Mouse (Mus musculus): ENCODE data around the gene Map3k9. TPM values are rescaled to one million over a fixed set of nuclear protein-coding genes. Genes with fewer than 3 reads are reported as not detected.

The Map3k9 gene
- total and polyA plus RNA-seq, 3 experiments: 0.81 to 4.2 (median 1.3) TPM

DNA sequence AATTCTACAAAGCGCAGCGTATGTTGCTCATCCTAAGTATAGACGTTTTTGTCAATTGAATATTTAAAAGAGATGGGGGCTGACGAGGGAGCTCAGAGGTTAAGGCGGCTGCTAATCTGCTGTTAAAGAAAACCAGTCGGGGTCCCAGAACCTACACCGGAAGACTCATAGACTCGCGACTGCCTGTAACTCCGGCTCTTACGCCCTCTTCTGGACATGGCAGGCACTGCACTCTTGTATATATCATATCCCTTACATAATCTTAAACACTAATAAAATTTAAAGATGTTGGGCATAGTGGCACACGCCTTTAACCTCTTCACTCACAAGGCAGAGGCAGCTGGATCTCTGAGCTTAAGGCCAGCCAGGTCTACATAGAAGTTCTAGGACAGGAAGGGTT lies 6.3 kb upstream of the Map3k9 start:
- DNase-seq: no peak

DNA sequence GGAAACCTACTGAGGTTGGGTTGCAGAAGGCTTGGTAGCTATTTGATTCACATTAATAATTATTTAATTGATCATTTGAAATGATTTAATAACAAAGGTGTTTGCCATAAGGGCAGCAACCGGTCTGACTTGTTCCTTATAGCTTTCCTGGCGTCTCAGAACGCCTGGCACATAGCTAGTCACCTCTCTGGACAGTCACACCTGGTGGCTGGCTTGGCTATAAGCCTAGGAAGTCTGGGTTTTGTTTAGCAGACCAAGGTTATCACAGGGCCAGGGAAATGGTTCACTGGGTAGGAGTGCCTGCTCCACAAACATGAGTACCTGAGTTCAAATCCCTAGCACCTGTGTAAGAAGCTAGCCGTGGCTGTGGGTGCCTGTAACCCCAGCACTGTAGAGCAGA lies 2.3 kb upstream of the Map3k9 start:
- DNase-seq: no peak

DNA sequence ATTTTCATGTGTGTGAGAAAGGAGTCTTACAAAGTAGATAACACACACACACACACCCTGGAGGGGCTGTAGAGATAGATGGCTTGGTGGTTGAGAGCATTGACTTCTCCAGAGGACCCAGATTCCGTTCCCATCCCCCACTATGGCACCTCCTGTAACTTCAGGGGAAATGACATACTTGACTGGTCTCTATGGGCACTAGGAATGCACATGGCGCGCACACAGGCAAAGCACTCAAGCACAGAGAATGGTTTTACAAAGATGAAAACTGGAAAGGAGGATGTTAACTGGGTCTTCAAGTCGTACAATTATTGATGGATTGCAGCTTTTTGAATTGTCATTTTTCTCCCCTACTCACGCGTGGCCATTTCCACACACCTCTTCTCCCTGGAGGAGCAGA lies 1.6 kb upstream of the Map3k9 start:
- no peak for DNase-seq

DNA sequence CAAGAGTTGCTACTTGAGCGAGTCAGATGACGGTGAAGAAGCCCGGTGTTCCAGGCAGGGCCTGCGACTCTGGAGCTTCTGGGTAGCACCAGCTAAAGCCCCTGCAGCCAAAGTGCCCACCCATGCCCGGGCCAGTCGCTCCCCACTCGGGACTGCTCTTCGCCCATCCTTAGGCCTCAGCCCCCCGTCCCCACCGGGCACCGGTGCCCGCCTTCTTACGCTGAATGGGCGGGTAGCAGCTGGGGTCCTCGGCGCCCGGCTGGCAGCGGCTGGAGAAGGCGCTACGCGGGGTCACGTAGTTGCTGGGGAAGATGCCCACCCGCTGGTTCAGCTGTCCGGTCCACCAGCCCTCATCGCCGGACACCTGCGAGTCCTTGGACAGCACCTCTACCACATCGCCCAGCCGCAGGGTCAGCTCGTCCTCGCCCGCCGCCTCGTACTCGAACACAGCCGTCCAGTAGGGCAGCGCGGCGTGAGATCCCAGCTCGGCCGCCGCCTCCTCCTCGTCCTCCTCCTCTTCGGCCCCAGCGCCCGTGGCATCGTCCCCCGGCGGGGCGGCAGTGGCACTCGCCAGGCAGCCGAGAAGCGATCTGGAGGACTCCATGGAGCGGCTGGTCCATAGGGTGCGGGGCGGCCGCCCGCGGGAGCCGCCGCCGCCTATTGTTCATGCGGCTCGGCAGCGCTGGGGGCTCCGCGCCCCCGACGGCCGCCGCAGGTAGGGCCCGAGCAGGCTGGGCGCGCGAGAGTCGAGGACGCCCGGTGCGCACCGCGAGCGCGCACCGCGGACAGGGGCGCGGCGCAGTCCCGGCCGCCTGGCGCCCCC lies 493 bp downstream of the Map3k9 start:
- DNase-seq: peak; percentile 44

DNA sequence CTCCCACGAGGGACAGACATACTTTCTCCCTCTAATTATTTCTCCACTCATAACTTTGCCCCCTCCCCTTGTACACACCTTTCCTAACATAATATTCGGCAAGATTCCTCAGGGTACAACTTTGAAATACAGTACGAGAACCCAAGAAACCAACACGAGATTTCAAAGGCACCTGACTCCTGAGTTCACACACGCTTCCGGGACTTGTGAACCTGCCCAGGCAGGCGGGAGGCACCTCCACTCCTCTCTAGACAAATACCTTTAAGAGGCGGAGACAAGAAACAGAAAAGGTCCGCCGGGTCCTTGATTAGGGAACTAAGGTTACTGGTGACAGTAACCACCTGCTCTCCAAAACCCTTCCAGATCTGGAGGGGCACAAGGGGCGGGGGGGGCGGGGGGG lies 1.1 kb downstream of the Map3k9 start:
- DNase-seq: no peak

DNA sequence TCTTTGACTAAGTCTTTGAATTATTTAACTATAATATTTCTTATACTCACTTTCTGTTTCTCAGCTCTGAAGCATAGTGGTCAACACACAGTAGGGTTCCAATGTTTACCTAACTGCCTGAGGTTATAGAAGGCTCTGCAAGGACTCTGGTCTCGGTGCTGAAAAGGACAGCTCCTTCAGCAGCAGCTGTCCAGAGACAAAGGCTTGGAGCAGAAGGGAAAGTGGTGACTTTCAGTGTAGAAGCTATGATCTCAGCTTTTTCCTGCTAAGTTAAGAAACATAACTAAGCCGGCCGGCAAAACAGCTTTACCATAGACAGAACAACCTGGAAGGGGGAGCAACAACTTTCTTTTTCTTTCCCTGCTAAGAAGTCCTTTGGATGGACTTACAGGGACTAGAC lies 4.8 kb downstream of the Map3k9 start:
- peak; percentile 19 for DNase-seq

DNA sequence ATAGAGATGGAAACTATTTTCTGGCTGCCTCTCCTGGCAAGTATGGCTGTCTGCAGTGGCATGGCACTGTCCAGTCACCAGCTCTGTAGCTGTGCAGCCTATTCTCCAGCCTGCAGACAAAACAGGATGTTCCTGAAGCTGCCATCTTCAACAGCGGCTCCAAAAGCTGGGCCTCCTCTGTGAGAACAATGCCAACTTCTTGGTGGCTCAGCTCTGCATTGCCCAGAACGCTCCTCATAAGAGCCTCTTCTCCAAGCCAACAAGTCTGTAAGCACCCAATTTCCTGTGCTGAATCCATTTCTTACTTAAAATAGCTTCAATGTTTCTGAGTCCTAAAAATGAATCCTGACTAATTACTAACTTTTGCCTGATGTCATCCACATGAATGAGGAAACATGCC lies 5.3 kb downstream of the Map3k9 start:
- DNase-seq: no peak

DNA sequence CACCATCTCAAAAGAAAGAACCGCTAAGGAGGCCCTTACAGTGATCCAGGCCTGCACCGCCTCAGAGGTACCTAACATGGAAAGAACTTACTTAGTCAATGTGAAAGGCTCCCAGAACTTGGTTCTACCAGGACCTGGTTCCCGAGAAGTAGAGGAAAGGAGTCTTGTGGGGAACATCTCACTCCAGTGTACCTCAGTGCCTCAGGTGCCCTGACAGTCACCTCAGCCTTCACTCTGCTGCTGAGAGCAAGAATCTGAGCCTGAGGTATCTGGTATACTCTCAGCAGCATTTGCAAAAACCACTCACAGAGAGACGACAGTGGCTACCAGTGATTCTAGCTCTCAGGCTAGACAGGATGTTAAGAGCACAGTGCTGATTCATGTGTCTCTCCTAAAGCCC lies 6.8 kb downstream of the Map3k9 start:
- no peak for DNase-seq

DNA sequence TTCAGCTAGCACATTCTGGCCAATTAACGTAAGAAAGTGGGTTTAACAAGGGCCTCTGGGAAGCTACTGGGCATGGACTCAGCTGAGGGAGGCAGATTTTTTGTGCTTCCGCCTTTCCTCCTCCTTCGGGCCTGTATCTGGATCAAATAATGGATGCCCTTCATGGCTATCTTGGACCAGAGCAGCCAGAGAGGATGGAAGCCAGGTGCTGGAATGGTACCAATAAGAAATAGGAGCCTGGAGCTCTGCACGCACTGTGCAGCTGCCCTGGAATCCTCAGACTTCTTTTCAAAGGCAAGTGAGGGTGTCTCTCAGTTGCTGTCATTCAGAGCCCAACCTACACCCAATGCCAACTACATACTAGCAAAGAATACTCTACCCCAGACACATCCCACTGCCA lies 11.5 kb downstream of the Map3k9 start:
- DNase-seq: no peak

DNA sequence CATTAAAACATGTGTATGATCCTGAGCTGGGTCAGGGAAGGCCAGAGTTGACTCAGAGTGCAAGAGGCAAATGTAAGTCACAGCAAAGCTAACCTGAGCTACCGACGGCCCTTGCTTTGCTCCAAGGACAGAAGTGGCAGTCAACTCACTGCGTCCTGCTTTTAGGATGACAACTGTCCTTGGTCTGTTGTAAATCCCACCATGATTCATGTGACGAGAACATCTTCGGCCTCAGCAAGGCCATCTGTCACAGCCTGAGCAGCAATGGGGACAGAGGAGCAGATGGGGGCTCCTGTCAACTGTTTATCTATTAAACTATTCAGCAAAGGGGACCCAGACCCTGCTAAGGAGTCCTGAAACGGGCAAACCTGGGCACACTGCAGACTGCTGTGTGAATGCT lies 15.6 kb downstream of the Map3k9 start:
- DNase-seq: peak; percentile 70

DNA sequence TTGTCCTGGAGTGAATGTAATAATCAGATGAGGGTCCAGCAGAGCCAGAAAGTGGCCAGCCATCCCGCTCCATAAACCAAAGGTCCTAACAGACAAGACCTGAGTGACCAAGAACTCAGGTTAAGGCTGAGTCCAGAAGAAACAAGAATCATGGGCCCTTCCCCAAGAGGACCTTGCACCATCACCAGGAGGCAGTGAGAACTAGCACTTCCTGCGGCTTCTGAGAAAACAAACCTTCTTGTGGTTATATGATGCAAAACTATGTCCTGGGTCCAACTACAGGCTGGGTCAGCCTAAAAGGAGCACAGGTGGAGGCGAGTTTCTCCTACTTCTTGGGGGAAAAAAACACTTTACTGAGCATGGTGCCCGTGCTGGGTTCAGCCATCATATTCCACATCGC lies 16.6 kb downstream of the Map3k9 start:
- no peak for DNase-seq

DNA sequence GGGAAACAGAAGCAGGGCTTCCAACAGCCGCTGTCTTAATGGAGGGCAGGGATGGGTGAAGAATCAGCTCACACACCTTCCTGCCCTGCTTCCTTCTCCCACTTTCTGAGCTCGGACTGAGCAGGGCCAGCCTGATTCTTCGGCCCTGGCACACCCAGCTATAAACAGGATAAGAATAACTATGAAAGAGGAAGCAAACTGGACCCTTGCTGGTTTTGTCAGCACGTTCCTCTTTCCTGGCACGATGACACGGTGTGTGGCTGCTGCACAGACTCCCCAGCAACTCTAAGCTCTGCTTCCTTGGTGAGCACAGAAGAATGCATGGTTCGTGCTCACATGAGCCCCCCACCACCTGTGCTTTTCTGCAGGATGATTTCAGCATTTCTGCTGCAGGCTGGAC lies 26.3 kb downstream of the Map3k9 start:
- no peak for DNase-seq

DNA sequence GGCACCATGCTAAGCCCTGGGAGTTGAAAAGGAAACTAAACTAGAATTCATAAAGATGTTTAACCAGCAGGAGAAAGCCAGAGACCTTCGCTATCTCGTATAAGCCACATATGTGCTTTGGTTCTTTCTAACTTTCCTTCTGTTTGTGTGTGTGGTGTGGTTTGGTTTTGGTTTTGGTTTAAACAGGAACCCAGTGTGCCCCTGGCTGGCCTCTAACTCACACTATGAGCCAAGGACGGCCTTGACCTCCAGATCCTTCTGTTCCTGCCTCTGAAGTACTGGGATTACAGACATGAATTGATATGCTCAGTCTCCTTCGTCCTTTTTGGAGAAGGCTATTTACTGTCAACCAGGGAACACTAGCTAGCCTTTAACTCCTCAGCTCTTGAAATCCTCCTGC lies 29.9 kb downstream of the Map3k9 start:
- DNase-seq: peak; percentile 57

DNA sequence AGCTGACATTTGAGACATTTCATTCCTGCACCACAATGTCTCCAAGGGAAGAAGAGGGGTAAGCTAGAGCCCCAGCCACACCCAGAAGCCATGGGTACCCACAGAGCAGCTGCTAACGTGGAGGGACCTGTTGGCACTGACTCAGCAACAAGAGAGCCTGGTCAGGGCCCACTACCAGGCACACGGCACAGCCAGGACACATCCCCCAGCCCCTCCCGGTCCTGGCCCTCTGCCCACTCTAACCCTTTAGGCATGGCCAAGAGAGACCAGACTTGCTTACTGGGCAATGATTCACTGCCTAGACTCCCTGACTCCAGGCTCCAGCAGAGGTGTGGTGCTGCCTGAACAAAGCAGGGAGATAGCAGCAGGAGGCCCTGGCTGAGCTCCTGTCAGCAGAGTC lies 32.1 kb downstream of the Map3k9 start:
- DNase-seq: no peak

DNA sequence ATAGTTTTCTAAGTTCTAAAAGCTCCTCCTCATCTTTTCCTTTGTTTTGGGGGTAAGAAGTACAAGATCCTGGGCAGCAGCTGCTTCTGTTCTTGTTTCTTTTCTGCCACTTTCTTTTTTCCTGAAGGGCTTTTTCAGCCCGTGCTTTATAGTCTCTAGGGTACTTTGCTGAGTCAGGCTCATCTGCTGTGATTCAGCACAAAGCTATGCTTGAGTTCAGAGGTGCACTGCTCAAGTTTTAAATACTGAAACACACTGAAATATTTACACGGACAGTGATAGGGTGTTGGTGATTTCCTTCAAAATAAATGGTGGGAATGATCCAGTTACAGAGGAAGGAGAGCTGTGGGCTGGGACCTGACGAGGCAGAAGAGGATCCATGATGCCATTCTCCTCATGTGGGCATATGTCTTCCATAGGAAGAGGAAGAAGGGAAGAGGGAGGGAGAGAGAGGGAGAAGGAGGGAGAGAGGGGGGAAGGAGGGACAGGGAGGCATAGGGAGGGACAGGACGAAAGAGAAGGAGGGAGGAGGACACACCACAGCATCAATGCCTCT lies 32.9 kb downstream of the Map3k9 start:
- DNase-seq: no peak

DNA sequence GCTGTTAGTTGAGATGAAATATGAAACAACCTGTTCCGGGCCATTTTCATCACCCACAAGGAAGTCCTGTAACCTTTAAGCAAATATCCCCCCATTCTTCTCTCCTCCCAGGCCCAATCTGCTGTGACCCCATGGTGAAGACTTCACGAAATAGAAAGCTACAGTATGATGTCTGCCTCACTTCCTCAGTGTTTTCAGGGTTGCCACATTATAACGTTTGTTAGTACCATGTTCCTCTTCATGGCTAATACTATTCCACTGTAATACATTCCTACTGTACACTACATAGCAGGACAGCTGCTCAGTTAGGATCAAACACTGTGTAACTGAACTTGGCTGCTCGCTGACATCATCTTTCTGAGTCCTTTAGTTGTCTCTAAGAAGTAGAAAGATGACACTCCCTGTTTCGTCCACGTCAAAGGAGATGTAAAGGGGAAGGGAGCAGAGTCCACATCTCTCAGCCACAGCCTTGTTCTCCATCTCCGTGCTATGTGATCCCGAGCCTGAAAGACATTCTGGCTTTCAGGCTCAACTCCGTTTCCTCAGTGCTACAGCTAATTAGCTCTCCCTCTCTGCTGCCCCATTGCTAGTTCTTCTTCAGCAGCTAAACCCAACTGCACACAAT lies 34.5 kb downstream of the Map3k9 start:
- no peak for DNase-seq

DNA sequence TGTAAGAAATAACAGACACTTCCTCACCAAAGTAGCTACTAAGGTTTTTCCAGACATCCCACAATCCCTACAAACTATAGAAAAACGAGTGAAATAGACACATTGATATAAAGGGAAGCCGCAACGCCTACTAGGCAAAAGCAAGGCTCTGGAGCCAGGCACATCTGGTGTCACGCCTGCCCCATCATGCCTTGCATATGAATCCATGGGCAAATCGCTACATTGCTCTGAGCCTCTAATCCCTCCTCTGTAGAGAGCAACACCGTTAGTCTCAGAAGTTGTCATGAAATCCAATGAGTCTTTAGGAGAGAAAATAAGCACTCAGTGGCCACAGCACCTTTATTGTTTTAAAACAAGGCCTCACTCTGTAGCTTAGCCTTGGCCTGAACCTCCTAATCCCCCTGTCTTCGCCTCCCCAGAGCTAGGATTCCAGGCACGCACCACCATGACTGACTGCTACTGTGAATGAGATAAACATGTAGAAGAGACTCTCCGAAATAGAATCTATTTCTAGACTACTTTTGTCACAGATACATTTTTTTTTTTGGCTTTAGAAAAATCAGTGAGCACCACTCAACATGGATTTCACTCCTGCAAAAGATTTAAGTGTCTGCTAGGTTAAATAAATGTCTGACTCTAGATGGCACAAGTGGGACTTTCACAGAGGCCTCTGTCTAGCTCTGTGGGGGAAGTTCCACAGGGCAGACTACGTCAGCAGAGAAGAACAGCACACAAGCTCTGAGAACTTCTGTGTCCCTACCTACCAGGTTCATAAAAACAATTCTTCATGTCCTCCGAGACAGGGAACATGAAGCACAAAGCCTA lies 45.5 kb downstream of the Map3k9 start:
- DNase-seq: no peak

DNA sequence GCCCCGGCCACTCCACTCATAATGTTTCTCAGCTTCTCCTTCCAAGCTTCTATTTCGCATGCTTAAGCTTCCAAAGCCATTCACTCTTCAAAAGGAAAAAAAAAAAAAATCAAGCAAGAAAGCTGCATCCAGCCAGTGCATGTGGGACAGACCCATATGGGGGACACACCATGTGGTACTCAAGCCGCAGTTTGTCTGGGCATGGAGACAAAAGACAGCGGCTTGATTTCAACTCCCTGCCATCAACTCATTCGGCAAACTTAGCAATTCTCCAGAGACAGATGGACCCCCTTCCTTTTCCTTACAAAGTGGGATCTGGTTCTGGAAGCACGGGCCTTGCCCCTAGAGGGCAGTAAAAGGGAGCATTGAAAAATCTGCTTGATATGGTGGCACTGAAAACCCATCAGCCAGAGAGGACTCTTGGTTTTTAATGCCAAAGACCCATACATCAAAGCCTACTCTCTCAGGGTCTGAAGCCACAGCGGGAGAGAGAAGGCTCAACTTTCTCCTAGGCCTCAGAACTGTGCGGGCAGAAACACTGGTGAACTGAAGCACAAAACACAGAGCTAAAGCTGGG lies 54.6 kb downstream of the Map3k9 start:
- DNase-seq: no peak

DNA sequence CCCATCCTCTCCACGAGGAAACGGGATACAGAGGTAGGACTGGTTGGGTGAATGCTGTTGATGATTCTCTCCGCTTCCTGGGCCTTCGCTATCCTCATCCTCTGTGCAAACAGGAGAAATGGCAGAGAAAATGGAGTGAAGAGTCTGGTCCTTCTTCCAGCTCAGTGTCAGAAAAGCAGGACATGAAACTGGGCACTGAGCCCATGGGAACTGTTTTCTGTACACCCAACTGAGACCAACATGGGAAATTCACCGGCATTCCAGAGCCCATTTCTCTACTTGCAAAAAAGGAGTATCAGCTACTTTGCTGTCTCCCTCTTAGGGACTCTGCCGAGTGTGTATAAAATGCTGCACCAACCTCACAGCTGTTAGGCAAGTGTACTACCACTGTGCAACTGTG lies 56.2 kb downstream of the Map3k9 start:
- DNase-seq: no peak

DNA sequence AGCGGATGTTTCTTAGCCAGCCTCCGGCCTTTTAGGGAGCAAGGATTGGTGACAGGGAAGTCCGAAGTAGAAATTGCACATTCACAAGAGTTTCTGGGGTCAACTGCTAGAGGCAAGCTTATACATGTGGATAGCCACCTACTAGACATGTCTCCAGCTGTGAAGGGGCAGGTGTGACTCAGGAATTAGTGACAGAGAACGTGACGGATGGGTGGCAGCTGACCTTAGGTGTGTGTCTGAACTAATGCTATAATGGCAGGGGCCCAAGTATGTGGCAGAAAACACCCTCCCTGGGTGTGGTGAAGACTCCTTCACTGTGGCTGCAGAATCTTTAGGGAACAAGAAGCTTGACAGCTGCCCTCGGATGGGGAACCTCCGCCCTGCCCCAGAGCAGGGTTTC lies 57.6 kb downstream of the Map3k9 start:
- no peak for DNase-seq

DNA sequence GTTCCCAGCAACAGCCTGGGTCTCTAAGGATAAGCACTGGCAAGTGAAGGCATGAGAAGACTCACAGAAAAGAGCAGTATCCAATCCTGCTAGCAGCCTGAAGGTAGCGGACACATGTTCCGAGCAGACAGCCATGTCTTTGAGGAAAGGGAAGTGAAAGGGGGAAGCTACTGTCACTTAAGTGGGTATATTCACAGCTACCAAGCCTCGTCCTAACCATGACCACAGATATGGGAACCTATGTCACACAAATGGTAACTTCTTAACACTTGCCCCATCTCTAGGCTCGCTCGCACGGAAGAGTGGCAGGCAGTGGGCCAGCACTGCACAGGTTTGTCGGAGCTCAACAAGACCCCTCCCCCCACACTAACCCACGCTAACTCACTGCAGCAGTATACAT lies 61.3 kb downstream of the Map3k9 start:
- no peak for DNase-seq

DNA sequence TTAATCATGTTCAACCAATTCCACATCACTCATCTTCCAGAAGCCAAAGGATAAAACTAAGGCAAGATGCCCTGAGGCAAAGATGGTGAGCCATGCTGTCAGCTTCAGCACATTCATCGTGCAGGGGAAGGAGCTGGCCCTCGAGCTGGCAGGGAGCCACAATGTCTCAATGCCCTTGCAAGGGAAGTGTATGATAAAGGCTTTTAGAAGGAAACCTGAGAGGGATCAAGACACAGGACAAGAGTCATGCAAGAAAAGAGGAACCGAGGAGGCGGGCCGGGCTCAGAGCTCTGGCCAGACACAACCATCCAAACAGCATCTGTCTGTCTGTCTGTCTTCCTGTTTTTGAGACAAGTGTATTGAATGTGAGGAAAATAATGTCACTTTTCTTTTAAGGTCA lies 61.8 kb downstream of the Map3k9 start:
- peak; percentile 26 for DNase-seq

Measured in adrenal gland, adult 2 months (tissue).